22 mouse cellular contexts compared by ENCODE assay signal in genomic region chr2:109738331-109738730, GRCm38 (mm10).
A peak's percentile ranks its signal among the peaks of the same experiment; 100 is the strongest.
DNase-seq lines count a peak whose midpoint lies in the region; ATAC-seq and TF ChIP-seq lines count a peak whose summit lies in the region.
"Had no signal": no experiment of that assay in that cellular context is flagged by ENCODE, and none has a peak within 500 bp of the region (broad histone marks: within the 10 kb centered on the region; RNA-seq: fewer than 3 reads in every experiment).

No protein-coding gene starts in this region.

- no peak for ATAC-seq in CD4-positive, CD25-positive, alpha-beta regulatory T cell, adult 4 months
- ATAC-seq: forebrain, embryonic 16.5 days had no signal

- H3K4me3 ChIP-seq in embryonic fibroblast, embryonic 13.5 days (ENCODE audit: insufficient read depth, low read length) = no peak overlapping the region
- H3K4me3 ChIP-seq: embryonic facial prominence, embryonic 13.5 days; embryonic facial prominence, embryonic 15.5 days; forebrain, embryonic 10.5 days; forebrain, embryonic 12.5 days had no signal

- peak overlapping the region; percentile 65; the same call in 1 of the 2 replicates for H3K27ac ChIP-seq in embryonic fibroblast, embryonic 13.5 days (ENCODE audit: insufficient read depth, low read length)
- H3K27ac ChIP-seq: embryonic facial prominence, embryonic 13.5 days; embryonic facial prominence, embryonic 15.5 days; forebrain, embryonic 10.5 days; forebrain, embryonic 12.5 days had no signal

- peak; percentile 55 for DNase-seq in 3T3-L1 (ENCODE audit: low read depth, low spot score)
- peak; percentile 48 for DNase-seq in Muller cell, postnatal 12 days (ENCODE audit: inconsistent ontology term)
- DNase-seq in urinary bladder, postnatal 25 days (ENCODE audit: low spot score) = no peak
- DNase-seq in lung, postnatal 14 days = no peak
- DNase-seq: adrenal gland, adult 2 months; adrenal gland, postnatal 10 days; adrenal gland, postnatal 25 days; B cell, adult 2 months; cerebellum, adult 11 months; cerebellum, adult 18-20 months; cerebellum, adult 8-10 months; cerebellum, adult 9-11 months; cerebellum, postnatal 14 days; cerebellum, postnatal 36 days; embryo, embryonic 11 days had no signal

- H3K4me1 ChIP-seq in embryonic fibroblast, embryonic 13.5 days (ENCODE audit: control insufficient read depth, insufficient read depth, low read length) = peaks cover 12% of the 10 kb centered on the region

- no peak for TF ChIP-seq POLR2A in embryonic fibroblast, embryonic 13.5 days (IDR thresholded peaks at IDR 0.05; ENCODE audit: low read depth, low read length)

- TF ChIP-seq CTCF in embryonic fibroblast, embryonic 13.5 days (IDR thresholded peaks at IDR 0.05; ENCODE audit: borderline replicate concordance, insufficient read depth, low read length) = no peak

Comparison
In these comparisons a context has a peak if more than half of its experiments do, and no peak if none do; other contexts are left out.
1. DNase-seq: peak in 3T3-L1 (single experiment) and Muller cell, postnatal 12 days (single experiment); none in urinary bladder, postnatal 25 days (single experiment) and lung, postnatal 14 days (single experiment).